ENCODE assay signal across 14 mouse cellular contexts in genomic region chr15:82856065-82856464, GRCm38 (mm10).
A peak's percentile ranks its signal among the peaks of the same experiment; 100 is the strongest.
DNase-seq lines count a peak whose midpoint lies in the region; ATAC-seq and TF ChIP-seq lines count a peak whose summit lies in the region.
"Had no signal": no experiment of that assay in that cellular context is flagged by ENCODE, and none has a peak within 500 bp of the region (broad histone marks: within the 10 kb centered on the region; RNA-seq: fewer than 3 reads in every experiment).

No protein-coding gene starts in this region.

- 87% methylated on average over 2 of the region's 2 CpGs for WGBS in forebrain, embryonic 12.5 days
- WGBS in forebrain, embryonic 16.5 days = 89% methylated on average over 2 of the region's 2 CpGs
- WGBS in hindbrain, embryonic 12.5 days = 95% methylated on average over 2 of the region's 2 CpGs
- 89% methylated on average over 2 of the region's 2 CpGs for WGBS in hindbrain, embryonic 10.5 days
- WGBS in hindbrain, embryonic 15.5 days = 83% methylated on average over 2 of the region's 2 CpGs
- 86% methylated on average over 2 of the region's 2 CpGs for WGBS in midbrain, postnatal 0 days

- H3K4me2 ChIP-seq in forebrain, embryonic 12.5 days = no peak overlapping the region
- no peak overlapping the region for H3K4me2 ChIP-seq in forebrain, embryonic 16.5 days (ENCODE audit: low read length)
- no peak overlapping the region for H3K4me2 ChIP-seq in hindbrain, embryonic 12.5 days (replicated peaks)
- H3K4me2 ChIP-seq in hindbrain, embryonic 15.5 days = no peak overlapping the region
- no peak overlapping the region for H3K4me2 ChIP-seq in midbrain, postnatal 0 days (ENCODE audit: low read depth, low read length, poor library complexity, severe bottlenecking)
- H3K4me2 ChIP-seq: limb, embryonic 13.5 days; liver, embryonic 15.5 days; stomach, embryonic 15.5 days had no signal

- DNase-seq in hindbrain, embryonic 10.5 days (ENCODE audit: low spot score) = no peak
- peak; percentile 20 for DNase-seq in midbrain, postnatal 0 days (ENCODE audit: low spot score)
- DNase-seq in cerebellum, postnatal 14 days = no peak
- no peak for DNase-seq in lung, postnatal 10 days
- DNase-seq: right cerebral cortex, adult 18-20 months; thymus, postnatal 14 days had no signal

- H3K27ac ChIP-seq in forebrain, embryonic 12.5 days = peak overlapping the region; percentile 86
- H3K27ac ChIP-seq in forebrain, embryonic 16.5 days (ENCODE audit: low read length) = no peak overlapping the region
- H3K27ac ChIP-seq in hindbrain, embryonic 12.5 days = peak overlapping the region; percentile 73
- no peak overlapping the region; the same call in 1 of the 2 replicates for H3K27ac ChIP-seq in hindbrain, embryonic 10.5 days
- H3K27ac ChIP-seq in hindbrain, embryonic 15.5 days (replicated peaks) = no peak overlapping the region
- H3K27ac ChIP-seq in midbrain, postnatal 0 days (ENCODE audit: low read depth, low read length) = peak overlapping the region; percentile 48; the same call in 1 of the 2 replicates
- H3K27ac ChIP-seq: limb, embryonic 13.5 days; liver, embryonic 15.5 days; stomach, embryonic 15.5 days had no signal

- peaks cover 58% of the 10 kb centered on the region for H3K36me3 ChIP-seq in forebrain, embryonic 12.5 days (replicated peaks)
- peaks cover 17% of the 10 kb centered on the region for H3K36me3 ChIP-seq in forebrain, embryonic 16.5 days (ENCODE audit: control insufficient read depth, insufficient read depth)
- H3K36me3 ChIP-seq in hindbrain, embryonic 12.5 days = peaks cover 46% of the 10 kb centered on the region
- H3K36me3 ChIP-seq in hindbrain, embryonic 10.5 days = peaks cover 61% of the 10 kb centered on the region
- peaks cover 35% of the 10 kb centered on the region for H3K36me3 ChIP-seq in hindbrain, embryonic 15.5 days
- peaks cover 24% of the 10 kb centered on the region for H3K36me3 ChIP-seq in midbrain, postnatal 0 days (ENCODE audit: insufficient read depth, low read length)

- TF ChIP-seq CTCF in midbrain, postnatal 0 days (IDR thresholded peaks at IDR 0.05) = peak; percentile 53

- no peak for ATAC-seq in forebrain, embryonic 12.5 days (ENCODE audit: low FRiP score)
- ATAC-seq in forebrain, embryonic 16.5 days = no peak
- no peak for ATAC-seq in hindbrain, embryonic 12.5 days (ENCODE audit: low FRiP score)
- ATAC-seq in hindbrain, embryonic 15.5 days (ENCODE audit: low FRiP score, low read depth) = 0 out of 2 replicates have a peak, but pooled peaks have one; percentile 11
- ATAC-seq in midbrain, postnatal 0 days (ENCODE audit: low FRiP score) = no peak
- ATAC-seq: activated CD4-positive, CD25-positive, alpha-beta regulatory T cell, adult 4 months had no signal

- no peak overlapping the region for H3K9ac ChIP-seq in forebrain, embryonic 12.5 days
- H3K9ac ChIP-seq in forebrain, embryonic 16.5 days (replicated peaks; ENCODE audit: low read depth, low read length) = no peak overlapping the region
- H3K9ac ChIP-seq in hindbrain, embryonic 12.5 days = no peak overlapping the region
- H3K9ac ChIP-seq in hindbrain, embryonic 15.5 days = no peak overlapping the region
- H3K9ac ChIP-seq in midbrain, postnatal 0 days (replicated peaks; ENCODE audit: low read length, poor library complexity, severe bottlenecking) = no peak overlapping the region
- H3K9ac ChIP-seq: limb, embryonic 13.5 days; liver, embryonic 15.5 days; stomach, embryonic 15.5 days had no signal

- H3K4me3 ChIP-seq in forebrain, embryonic 12.5 days (replicated peaks) = no peak overlapping the region
- no peak overlapping the region for H3K4me3 ChIP-seq in forebrain, embryonic 16.5 days (replicated peaks; ENCODE audit: low read length)
- no peak overlapping the region for H3K4me3 ChIP-seq in hindbrain, embryonic 12.5 days
- no peak overlapping the region for H3K4me3 ChIP-seq in hindbrain, embryonic 10.5 days
- no peak overlapping the region for H3K4me3 ChIP-seq in hindbrain, embryonic 15.5 days
- H3K4me3 ChIP-seq in midbrain, postnatal 0 days (ENCODE audit: low read depth, low read length) = no peak overlapping the region
- H3K4me3 ChIP-seq: limb, embryonic 13.5 days; liver, embryonic 15.5 days; stomach, embryonic 15.5 days had no signal

- H3K27me3 ChIP-seq in forebrain, embryonic 12.5 days = no peaks in the 10 kb centered on the region
- no peaks in the 10 kb centered on the region for H3K27me3 ChIP-seq in forebrain, embryonic 16.5 days (replicated peaks; ENCODE audit: control insufficient read depth, insufficient read depth, low read length)
- no peaks in the 10 kb centered on the region for H3K27me3 ChIP-seq in hindbrain, embryonic 12.5 days
- H3K27me3 ChIP-seq in hindbrain, embryonic 10.5 days (ENCODE audit: insufficient read depth, poor library complexity, severe bottlenecking) = no peaks in the 10 kb centered on the region
- no peaks in the 10 kb centered on the region for H3K27me3 ChIP-seq in hindbrain, embryonic 15.5 days
- no peaks in the 10 kb centered on the region for H3K27me3 ChIP-seq in midbrain, postnatal 0 days (ENCODE audit: insufficient read depth, low read length)
- H3K27me3 ChIP-seq: limb, embryonic 13.5 days; liver, embryonic 15.5 days; stomach, embryonic 15.5 days had no signal

- H3K9me3 ChIP-seq in forebrain, embryonic 12.5 days = no peaks in the 10 kb centered on the region
- H3K9me3 ChIP-seq in forebrain, embryonic 16.5 days (ENCODE audit: control insufficient read depth, low read length) = no peaks in the 10 kb centered on the region
- H3K9me3 ChIP-seq in hindbrain, embryonic 12.5 days (replicated peaks) = no peaks in the 10 kb centered on the region
- no peaks in the 10 kb centered on the region for H3K9me3 ChIP-seq in hindbrain, embryonic 10.5 days
- H3K9me3 ChIP-seq in hindbrain, embryonic 15.5 days = no peaks in the 10 kb centered on the region
- H3K9me3 ChIP-seq in midbrain, postnatal 0 days (ENCODE audit: low read length) = no peaks in the 10 kb centered on the region
- H3K9me3 ChIP-seq: limb, embryonic 13.5 days; liver, embryonic 15.5 days; stomach, embryonic 15.5 days had no signal

- peaks cover 23% of the 10 kb centered on the region for H3K4me1 ChIP-seq in forebrain, embryonic 12.5 days
- H3K4me1 ChIP-seq in forebrain, embryonic 16.5 days (replicated peaks; ENCODE audit: control insufficient read depth, insufficient read depth, low read length) = peaks cover 7% of the 10 kb centered on the region
- peaks cover 18% of the 10 kb centered on the region for H3K4me1 ChIP-seq in hindbrain, embryonic 12.5 days
- peaks cover 17% of the 10 kb centered on the region for H3K4me1 ChIP-seq in hindbrain, embryonic 10.5 days (replicated peaks)
- H3K4me1 ChIP-seq in hindbrain, embryonic 15.5 days (replicated peaks) = peaks cover 17% of the 10 kb centered on the region
- H3K4me1 ChIP-seq in midbrain, postnatal 0 days (ENCODE audit: insufficient read depth, low read length) = peaks cover 7% of the 10 kb centered on the region
- H3K4me1 ChIP-seq: stomach, embryonic 15.5 days had no signal

Comparison
In these comparisons a context has a peak if more than half of its experiments do, and no peak if none do; other contexts are left out.
1. H3K27ac ChIP-seq: peak in forebrain, embryonic 12.5 days (single experiment), hindbrain, embryonic 12.5 days (single experiment) and midbrain, postnatal 0 days (single experiment); none in forebrain, embryonic 16.5 days (single experiment), hindbrain, embryonic 10.5 days (single experiment) and hindbrain, embryonic 15.5 days (single experiment).